Mouse (Mus musculus) G1E (cell line): Measurements from ENCODE around the gene Sema5b.

Source experiments
- CTCF ChIP-seq: IDR thresholded peaks from 2 replicates; pipeline ENCODE4 v1.5.1; 2012; ENCODE audit warnings: low read depth, low read length, inconsistent platforms, mixed read lengths
- GATA1 ChIP-seq: IDR thresholded peaks from 2 replicates; pipeline ENCODE4 v1.6.1; 2012; ENCODE audit warnings: borderline replicate concordance, low read length, inconsistent platforms, mixed read lengths
- POLR2AphosphoS5 ChIP-seq: IDR thresholded peaks from 2 replicates; pipeline ENCODE4 v1.6.1; 2012; ENCODE audit warnings: low read depth, low read length, inconsistent platforms; ENCODE audit not compliant: insufficient replicate concordance
- TAL1 ChIP-seq: conservative IDR thresholded peaks from 2 replicates; pipeline ENCODE4 v1.6.1; 2012; ENCODE audit warnings: low read depth, low read length, inconsistent platforms, mixed read lengths

GRCm38 (mm10) chr16:35633058-35633457 lies 92.1 kb downstream of the Sema5b start:
- TF ChIP-seq CTCF (no peak), GATA1 (no peak), TAL1 (no peak), POLR2AphosphoS5 (no peak)
